Mouse (Mus musculus): ENCODE results near the gene Midn. TPM values are rescaled to one million over a fixed set of nuclear protein-coding genes. Genes with fewer than 3 reads are reported as not detected.

Gene Midn
- total RNA-seq, 2 experiments from 2014 or later, result 18.2 to 20.1 TPM

GRCm38 (mm10) chr10:80141243-80141642 lies 6.8 kb upstream of the Midn start:
- peak; percentile 76 for ATAC-seq (replicated peaks; ENCODE audit: low FRiP score, poor library complexity, severe bottlenecking)

GRCm38 (mm10) chr10:80141786-80142529 lies 6.1 kb upstream of the Midn start:
- ATAC-seq (replicated peaks; ENCODE audit: low FRiP score, poor library complexity, severe bottlenecking), result peak; percentile 74

GRCm38 (mm10) chr10:80142530-80142925 lies 5.5 kb upstream of the Midn start:
- peak; percentile 18; the same call in 1 of the 2 replicates for ATAC-seq (replicated peaks; ENCODE audit: low FRiP score, poor library complexity, severe bottlenecking)

GRCm38 (mm10) chr10:80143664-80144063 lies 4.4 kb upstream of the Midn start:
- ATAC-seq (replicated peaks; ENCODE audit: low FRiP score, poor library complexity, severe bottlenecking), result no peak

- ATAC-seq (replicated peaks; ENCODE audit: low FRiP score, poor library complexity, severe bottlenecking), result no peak
Observed at GRCm38 (mm10) chr10:80144159-80144558, 3.9 kb upstream of the Midn start.

GRCm38 (mm10) chr10:80144864-80145838 lies 2.9 kb upstream of the Midn start:
- ATAC-seq (replicated peaks; ENCODE audit: low FRiP score, poor library complexity, severe bottlenecking), result 0 out of 2 replicates have a peak, but pooled peaks have one; percentile 3

- peak; percentile 22 for ATAC-seq (replicated peaks; ENCODE audit: low FRiP score, poor library complexity, severe bottlenecking)
Observed at GRCm38 (mm10) chr10:80145896-80146295, 2.2 kb upstream of the Midn start.

- no peak for ATAC-seq (replicated peaks; ENCODE audit: low FRiP score, poor library complexity, severe bottlenecking)
Observed at GRCm38 (mm10) chr10:80146568-80147011, 1.5 kb upstream of the Midn start.

- no peak for ATAC-seq (replicated peaks; ENCODE audit: low FRiP score, poor library complexity, severe bottlenecking)
Observed at GRCm38 (mm10) chr10:80147146-80147718, 840 bp upstream of the Midn start.

- peak; percentile 50 for ATAC-seq (replicated peaks; ENCODE audit: low FRiP score, poor library complexity, severe bottlenecking)
Observed at GRCm38 (mm10) chr10:80148610-80149290, 678 bp downstream of the Midn start.

- peak; percentile 60 for ATAC-seq (replicated peaks; ENCODE audit: low FRiP score, poor library complexity, severe bottlenecking)
Observed at GRCm38 (mm10) chr10:80149291-80150225, 1.5 kb downstream of the Midn start.

GRCm38 (mm10) chr10:80150226-80151210 lies 2.4 kb downstream of the Midn start:
- ATAC-seq (replicated peaks; ENCODE audit: low FRiP score, poor library complexity, severe bottlenecking), result no peak

- ATAC-seq (replicated peaks; ENCODE audit: low FRiP score, poor library complexity, severe bottlenecking), result no peak
Observed at GRCm38 (mm10) chr10:80151211-80152034, 3.4 kb downstream of the Midn start.

- no peak for ATAC-seq (replicated peaks; ENCODE audit: low FRiP score, poor library complexity, severe bottlenecking)
Observed at GRCm38 (mm10) chr10:80152071-80152872, 4.2 kb downstream of the Midn start.

- no peak for ATAC-seq (replicated peaks; ENCODE audit: low FRiP score, poor library complexity, severe bottlenecking)
Observed at GRCm38 (mm10) chr10:80152873-80153260, 4.8 kb downstream of the Midn start.

- ATAC-seq (replicated peaks; ENCODE audit: low FRiP score, poor library complexity, severe bottlenecking), result no peak
Observed at GRCm38 (mm10) chr10:80153713-80154112, 5.6 kb downstream of the Midn start.
